Mouse (Mus musculus) splenic B cell, adult 2 months (primary cell): ENCODE data around the gene Gltpd2.
A peak's percentile ranks its signal among the peaks of the same experiment; 100 is the strongest.
"Not testable (repeated sequence)": the region's sequence is repeated elsewhere in the genome, so short reads cannot be mapped to it uniquely, and the experiment has no call there.

Experiments used
- DNase-seq: peaks from one replicate; pipeline ENCODE4 v3.0.0-alpha.2; 2011; ENCODE audit warnings: low read depth, low spot score
- H3K27me3 ChIP-seq: 2 replicates; pipeline ENCODE4 v1.6.1; 2012; ENCODE audit warnings: mild to moderate bottlenecking, low read length, moderate library complexity, mixed read lengths; ENCODE audit not compliant: control insufficient read depth, poor library complexity, insufficient read depth, severe bottlenecking
- H3K36me3 ChIP-seq: 2 replicates; pipeline ENCODE4 v1.6.1; 2012; ENCODE audit warnings: mild to moderate bottlenecking, low read length, moderate library complexity, mixed read lengths; ENCODE audit not compliant: control insufficient read depth, poor library complexity, insufficient read depth, severe bottlenecking

The Gltpd2 gene

DNA sequence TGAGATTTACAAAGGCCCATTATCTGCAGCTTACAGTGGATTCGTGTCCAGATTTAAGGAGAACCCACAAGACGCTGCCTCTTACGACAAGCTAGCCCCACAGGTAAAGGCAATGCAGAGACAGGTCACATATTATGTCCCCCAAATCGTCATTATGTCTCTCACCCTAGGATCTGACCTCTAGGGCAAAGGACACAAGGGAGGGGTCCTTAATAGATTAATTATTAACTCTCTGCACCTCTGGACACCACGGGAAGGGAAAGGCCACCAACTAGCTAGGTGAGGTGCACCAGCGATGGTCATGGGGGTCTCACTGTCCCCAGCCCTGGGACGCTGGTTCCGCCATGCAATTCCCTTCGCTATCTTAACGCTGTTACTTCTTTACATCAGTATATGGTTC, at the start of gene Gltpd2:
Gltpd2 (plus strand) TSS at position 274 of the 400 bp plus-strand sequence.
- no peak for DNase-seq
- Histone ChIP-seq H3K36me3 (no peaks in the 10 kb centered on the region), H3K27me3 (no peaks in the 10 kb centered on the region)

DNA sequence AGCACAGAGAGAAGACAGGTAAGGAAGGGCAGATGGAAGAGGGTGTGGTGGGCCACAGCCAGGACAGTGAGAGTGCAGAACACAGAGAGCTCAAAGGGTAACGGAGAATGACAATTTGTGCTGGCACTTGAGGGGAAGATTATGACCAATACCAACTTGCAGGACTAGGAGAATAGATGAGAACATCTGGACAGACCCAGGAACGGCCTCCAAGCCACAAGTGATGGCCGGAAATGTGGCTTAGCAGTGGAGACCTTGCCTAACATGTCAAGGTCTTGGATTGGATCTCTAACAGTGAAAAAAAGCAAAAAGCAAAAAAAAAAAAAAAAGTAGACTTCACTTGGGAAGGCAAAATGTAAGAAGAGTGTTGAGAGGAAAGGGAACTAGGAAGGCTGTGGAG, 49.2 kb upstream of the Gltpd2 start:
- no peaks in the 10 kb centered on the region for H3K36me3 ChIP-seq
- no peak for DNase-seq
- 0 out of 2 replicates have a peak, but pooled peaks cover 3% of the 10 kb centered on the region for H3K27me3 ChIP-seq

DNA sequence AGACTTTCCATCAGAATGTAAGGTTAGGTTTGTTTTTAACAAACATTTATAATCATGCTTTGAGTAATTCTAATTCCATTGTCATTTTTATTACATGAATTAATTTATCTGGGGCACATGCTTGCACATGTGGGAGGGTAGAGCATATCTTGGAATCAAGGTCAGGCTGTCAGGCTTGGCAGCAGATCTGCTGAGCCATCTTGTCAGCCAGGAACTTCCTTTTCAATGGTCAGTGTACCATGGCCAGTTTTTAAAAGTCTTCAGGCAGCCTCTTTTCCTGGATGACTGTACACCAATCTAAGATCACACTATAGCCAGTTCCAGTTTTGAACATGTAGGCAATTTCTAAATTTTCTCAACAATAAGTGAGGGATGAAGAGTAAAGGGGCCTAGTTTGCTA, 46.3 kb upstream of the Gltpd2 start:
- no peaks in the 10 kb centered on the region for H3K36me3 ChIP-seq
- H3K27me3 ChIP-seq: 0 out of 2 replicates have a peak, but pooled peaks cover 3% of the 10 kb centered on the region
- DNase-seq: no peak

DNA sequence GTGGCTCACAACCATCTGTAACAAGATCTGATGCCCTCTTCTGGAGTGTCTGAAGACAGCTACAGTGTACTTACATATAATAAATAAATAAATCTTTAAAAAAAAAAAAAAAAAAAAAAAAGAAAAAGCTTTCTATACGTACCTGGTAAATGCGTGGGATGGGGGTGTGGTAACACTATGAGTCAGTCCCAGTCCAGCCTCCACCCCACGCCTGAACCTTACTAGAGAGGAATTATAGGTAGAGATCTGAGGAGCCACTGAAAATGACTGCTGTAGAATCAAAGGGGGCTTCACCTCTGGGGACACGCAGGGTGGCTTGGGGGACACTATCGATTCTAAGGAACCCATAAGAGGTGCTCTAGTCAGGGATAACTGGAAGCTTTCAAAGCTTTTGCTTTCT, 45.7 kb upstream of the Gltpd2 start:
- not testable (repeated sequence) for DNase-seq, H3K36me3 ChIP-seq, H3K27me3 ChIP-seq

- no peak for DNase-seq
- no peaks in the 10 kb centered on the region for H3K36me3 ChIP-seq
- 0 out of 2 replicates have a peak, but pooled peaks cover 3% of the 10 kb centered on the region for H3K27me3 ChIP-seq
Measured at GRCm38 (mm10) chr11:70474872-70475534, 44.0 kb upstream of the Gltpd2 start.

DNA sequence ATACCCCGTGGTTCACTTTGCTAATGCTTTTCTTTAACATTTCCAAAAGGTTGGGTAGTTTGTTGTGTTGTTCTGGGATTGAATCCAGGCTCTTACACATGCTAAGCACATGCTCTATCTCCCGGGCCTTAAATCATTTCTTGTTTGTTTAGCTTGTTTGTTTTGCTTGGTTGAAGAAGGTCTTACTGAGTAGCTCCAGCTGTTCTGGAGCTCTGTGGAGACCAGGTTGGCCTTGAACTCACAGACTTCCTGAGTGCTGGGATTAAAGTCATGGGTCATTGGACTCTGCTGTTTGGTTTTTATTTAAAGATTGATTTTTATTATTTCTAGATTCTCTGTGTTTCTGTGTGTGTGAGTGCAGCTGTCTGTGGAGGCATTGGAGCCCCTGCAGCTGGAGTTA, 33.5 kb upstream of the Gltpd2 start:
- Histone ChIP-seq H3K36me3 (no peaks in the 10 kb centered on the region), H3K27me3 (no peaks in the 10 kb centered on the region)
- no peak for DNase-seq

- Histone ChIP-seq H3K36me3 (no peaks in the 10 kb centered on the region), H3K27me3 (no peaks in the 10 kb centered on the region)
- no peak for DNase-seq
Measured at GRCm38 (mm10) chr11:70487816-70488215, 31.2 kb upstream of the Gltpd2 start.

GRCm38 (mm10) chr11:70489138-70489537, 29.9 kb upstream of the Gltpd2 start:
- Histone ChIP-seq H3K36me3 (no peaks in the 10 kb centered on the region), H3K27me3 (no peaks in the 10 kb centered on the region)
- no peak for DNase-seq

GRCm38 (mm10) chr11:70489684-70490083, 29.3 kb upstream of the Gltpd2 start:
- Histone ChIP-seq H3K27me3 (no peaks in the 10 kb centered on the region), H3K36me3 (no peaks in the 10 kb centered on the region)
- DNase-seq: peak; percentile 9

DNA sequence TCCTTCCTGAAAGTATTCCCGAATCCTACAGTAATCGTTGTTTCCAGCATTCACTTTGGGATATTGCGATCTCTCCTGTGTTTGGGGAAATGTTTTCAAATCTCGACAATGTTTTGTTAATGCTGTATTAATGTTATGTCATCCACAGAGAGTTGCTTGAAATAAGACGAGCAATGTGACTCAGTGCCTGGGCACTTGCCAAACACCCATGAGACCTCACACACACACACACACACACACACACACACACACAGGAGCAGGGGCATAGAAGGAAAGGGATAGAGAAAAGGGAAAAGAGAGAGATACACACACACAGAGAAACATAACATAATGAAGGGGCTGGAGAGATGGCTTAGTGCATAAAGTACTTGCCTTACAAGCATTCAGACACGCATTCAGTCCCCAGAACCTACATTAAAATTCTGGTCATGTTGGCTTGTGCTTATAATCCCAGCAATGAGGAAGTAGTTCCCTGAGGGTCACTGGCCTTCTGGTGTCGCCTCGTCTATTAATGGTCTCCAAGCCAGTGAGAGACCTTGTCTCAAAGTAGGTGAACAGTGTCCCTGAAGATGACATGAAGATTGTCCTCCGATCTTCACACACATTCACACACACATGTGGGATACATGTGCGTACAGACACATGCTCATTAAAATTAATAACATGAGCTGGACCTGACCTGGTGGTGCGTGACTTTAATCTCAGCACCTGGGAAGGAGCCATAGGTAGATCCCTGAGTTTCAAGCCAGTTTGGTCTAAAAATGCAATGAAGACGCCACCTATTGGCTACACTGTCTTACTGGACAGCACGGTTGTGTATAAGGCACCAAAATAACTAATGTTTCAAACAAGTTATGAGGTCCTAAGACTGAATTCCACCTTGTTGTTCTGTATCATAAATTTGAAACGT, 19.2 kb upstream of the Gltpd2 start:
- Histone ChIP-seq H3K36me3 (no peaks in the 10 kb centered on the region), H3K27me3 (no peaks in the 10 kb centered on the region; the same call in 1 of the 2 replicates)
- DNase-seq: peak; percentile 41

GRCm38 (mm10) chr11:70500476-70500812, 18.6 kb upstream of the Gltpd2 start:
- H3K36me3 ChIP-seq: no peaks in the 10 kb centered on the region
- H3K27me3 ChIP-seq: no peaks in the 10 kb centered on the region; the same call in 1 of the 2 replicates
- DNase-seq: no peak

- H3K36me3 ChIP-seq: no peaks in the 10 kb centered on the region
Measured at GRCm38 (mm10) chr11:70502018-70502417, 17.0 kb upstream of the Gltpd2 start.

DNA sequence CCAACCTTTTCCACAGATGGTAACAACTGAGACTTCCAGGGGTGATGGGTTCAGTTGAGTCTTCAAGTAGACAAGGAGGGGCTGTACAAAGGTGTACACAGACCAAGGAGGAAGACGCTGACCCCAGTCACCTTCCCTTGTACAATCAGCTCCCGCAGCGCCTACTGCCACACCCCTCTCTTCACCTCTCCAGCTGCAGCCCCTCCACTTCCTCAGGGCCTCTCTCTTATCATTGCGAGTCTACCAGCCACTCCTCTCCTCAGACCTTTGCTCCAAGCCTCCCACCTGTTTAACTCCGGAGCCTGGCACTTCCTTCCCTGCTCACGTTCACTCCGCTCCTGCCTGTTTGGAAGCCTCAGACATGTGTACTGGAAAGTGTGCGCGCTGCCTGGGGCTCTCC, 14.0 kb upstream of the Gltpd2 start, which contains the start of gene Tm4sf5:
Tm4sf5 (plus strand) TSS at position 275 of the 400 bp plus-strand sequence.
- no peak for DNase-seq
- Histone ChIP-seq H3K27me3 (no peaks in the 10 kb centered on the region; the same call in 1 of the 2 replicates), H3K36me3 (no peaks in the 10 kb centered on the region)

More at GRCm38 (mm10) chr11:70502018-70502417, 17.0 kb upstream of the Gltpd2 start:
- H3K27me3 ChIP-seq: no peaks in the 10 kb centered on the region; the same call in 1 of the 2 replicates
- DNase-seq: no peak

DNA sequence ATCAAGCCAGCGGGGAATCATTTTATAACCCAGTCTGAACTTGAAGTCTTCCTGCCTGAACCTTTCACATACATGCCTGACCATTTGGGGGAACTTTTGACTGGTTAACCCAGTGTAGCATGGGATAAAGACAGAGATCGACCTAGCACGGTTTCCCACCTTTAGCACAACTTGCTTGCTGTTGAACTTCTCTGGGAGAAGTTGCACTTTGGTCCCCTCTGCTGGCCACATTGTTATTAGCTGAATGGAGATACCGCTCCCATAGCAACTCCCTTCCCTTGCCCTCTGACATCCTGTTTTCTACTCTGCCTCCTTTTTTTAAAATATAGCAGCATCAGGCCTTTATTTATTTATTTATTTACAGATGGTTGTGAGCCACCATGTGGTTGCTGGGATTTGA, 12.6 kb upstream of the Gltpd2 start:
- DNase-seq: peak; percentile 82
- Histone ChIP-seq H3K27me3 (no peaks in the 10 kb centered on the region; the same call in 1 of the 2 replicates), H3K36me3 (no peaks in the 10 kb centered on the region)

DNA sequence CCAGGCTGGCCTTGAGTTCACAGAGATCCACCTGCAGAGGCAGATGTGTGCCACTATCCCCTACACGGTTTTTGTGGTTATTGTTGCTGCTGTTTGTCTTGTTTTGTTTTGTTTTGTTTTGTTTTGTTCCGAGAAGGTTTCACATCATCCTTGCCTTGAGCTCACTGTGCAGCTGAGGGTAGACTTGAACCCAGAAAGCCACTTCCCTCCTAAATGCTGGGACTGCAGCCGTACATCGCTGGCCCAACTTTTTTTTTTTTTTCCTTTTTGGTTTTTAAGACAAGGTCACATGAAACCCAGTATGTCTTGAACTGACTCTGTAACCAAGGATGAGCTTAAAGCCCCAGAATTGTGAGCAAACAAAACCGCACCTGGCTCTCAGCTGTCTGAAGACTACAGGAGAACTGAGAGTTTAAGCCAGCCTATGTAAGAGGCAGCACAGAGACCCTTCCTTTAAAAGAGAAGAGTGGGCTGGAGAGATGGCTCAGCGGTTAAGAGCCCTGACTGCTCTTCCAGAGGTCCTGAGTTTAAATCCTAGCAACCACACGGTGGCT, 12.0 kb upstream of the Gltpd2 start:
- Histone ChIP-seq H3K36me3 (no peaks in the 10 kb centered on the region), H3K27me3 (no peaks in the 10 kb centered on the region; the same call in 1 of the 2 replicates)
- no peak for DNase-seq
